Mouse (Mus musculus) c-Kit-negative CD71-positive TER-119-positive erythroid progenitor cells, embryonic 14.5 days (primary cell): ENCODE measurements around the gene Rbms2.
"Not testable (repeated sequence)": the region's sequence is repeated elsewhere in the genome, so short reads cannot be mapped to it uniquely, and the experiment has no call there.

Experiments used
- DNase-seq: peaks from one replicate; pipeline ENCODE4 v3.0.0-alpha.2; 2013; ENCODE audit warnings: low read depth, low spot score

Rbms2 gene

DNA sequence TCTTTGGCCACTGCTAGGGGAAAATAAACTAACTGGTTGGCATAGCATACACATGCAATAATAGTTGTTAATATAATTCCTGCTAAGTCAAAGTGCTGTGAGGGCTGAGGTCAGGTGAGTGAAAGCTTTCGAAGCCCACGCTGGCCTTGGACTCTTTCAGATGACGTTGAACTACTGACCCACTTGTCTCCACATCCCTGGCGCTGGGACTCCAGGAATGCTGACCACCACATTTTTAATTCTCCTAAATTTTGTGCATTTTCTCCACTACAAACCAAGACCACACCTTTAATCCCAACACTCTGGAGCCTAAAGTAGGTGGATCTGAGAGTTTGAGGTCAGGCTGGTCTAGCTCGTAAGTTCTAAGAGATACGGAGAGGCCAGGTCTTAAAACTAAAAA, 13.0 kb upstream of the Rbms2 start:
- DNase-seq = no peak

DNA sequence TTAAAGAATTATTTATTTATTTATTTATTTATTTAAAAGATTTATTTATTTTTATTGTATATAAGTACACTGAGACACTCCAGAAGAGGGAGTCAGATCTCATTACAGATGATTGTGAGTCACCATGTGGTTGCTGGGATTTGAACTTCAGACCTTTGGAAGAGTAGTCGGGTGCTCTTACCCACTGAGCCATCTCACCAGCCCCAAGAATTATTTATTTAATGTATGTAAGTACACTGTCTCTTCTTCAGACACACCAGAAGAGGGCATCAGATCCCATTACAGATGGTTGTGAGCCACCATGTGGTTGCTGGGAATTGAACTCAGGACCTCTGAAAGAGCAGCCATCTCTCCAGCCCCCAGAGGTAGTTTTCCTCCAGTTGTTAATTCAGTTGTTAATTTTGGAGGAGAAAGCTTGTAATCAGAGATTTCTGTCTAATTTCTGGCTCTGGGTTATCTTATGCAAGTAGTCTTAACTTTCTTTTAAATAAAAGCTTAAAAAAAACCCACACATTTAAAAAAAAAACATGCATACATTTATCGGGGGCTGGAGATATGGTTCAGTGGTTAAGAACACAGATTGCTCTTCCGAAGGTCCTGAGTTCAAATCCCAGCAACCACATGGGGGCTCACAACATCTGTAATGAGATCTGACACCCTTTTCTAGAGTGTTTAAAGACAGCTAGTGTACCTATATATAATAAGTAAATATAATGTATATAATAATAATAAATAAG, 12.1 kb upstream of the Rbms2 start:
- DNase-seq = not testable (repeated sequence)

DNA sequence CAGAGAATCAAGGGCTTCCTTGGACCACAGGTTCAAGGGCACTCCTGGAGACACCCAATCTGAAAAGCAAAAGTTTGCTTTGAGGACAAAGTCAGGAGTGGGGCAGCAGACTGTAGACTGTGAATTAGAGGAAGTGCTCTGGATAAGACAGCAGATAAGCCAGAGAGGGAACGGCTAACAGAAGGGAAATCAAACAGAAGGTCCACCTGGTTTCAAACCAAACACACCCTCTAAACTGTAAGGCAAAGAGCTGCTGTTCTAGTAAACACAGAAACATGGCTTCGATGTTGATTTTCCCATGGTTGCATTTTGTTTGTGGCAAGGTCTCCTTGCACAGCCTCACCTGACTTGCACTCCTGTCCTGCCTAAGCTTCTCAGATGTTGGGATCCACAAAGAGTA, 11.4 kb upstream of the Rbms2 start:
- DNase-seq = no peak

DNA sequence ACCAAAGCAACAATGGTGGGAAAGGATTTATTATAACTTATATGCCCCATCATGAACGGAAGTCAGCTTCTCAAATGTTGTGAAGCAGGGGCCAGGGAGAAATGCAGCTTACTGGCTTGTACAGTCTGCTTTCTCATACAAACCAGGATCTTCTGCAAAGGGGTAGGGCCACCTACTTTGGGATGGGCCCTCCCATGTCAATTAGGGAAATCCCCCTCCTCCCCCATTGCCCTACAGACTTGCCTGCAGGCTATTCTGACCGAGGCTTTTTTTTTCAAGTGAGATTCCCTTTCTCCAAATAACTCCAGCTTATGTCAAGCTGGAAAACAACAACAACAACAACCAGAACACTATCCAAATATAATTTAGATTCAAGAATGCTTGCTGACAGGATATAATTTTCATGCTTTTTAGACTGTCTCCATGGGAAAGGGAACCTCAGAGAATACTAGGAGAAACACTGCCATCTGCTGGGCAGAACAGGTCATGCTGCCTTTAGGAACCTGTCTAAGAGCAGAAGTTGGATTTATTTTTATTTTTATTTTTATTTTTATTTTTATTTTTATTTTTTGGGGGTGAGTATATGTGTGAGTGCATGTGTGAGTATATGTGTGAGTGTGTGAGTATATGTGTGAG, 8.3 kb upstream of the Rbms2 start:
- peak; percentile 77 for DNase-seq

DNA sequence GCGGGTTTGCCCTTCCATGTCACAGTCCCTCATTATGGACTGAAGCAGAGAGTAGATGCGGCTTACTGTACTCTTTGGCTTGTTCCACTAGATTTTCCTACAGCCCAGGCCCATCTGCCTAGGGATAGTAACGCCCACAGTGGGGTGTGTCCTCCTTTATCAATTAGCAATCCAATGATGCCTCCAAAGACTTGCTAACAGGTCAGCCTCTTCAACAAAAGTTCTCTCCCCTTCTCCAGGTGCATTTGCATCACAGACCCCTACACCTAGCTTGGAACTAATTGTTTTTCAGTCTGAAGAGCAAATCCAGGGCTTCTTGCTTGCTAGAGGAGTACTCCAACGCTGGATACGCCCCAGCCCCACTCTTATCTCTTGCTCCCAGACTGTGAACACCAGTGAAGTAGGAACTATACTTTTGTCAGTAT, 7.1 kb upstream of the Rbms2 start:
- peak; percentile 72 for DNase-seq

DNA sequence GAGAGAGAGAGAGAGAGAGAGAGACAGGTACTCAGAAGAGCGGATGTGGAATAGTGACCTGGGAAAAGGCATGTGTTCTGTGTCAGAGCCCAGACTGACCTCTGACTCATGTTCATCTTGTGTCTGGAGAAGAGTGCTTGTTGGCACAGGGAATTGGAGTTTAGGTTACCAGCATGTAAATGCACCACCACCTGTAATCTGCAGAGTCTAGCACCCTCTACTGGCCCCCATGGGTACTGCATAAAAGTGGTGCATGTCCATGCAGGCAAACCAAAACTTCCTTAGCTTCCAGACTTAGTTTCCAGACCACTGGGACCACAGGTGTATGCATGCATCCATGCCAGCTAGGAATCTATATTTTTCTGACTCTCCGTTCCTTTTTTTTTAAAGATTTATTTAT, 5.9 kb upstream of the Rbms2 start:
- DNase-seq = peak; percentile 90

DNA sequence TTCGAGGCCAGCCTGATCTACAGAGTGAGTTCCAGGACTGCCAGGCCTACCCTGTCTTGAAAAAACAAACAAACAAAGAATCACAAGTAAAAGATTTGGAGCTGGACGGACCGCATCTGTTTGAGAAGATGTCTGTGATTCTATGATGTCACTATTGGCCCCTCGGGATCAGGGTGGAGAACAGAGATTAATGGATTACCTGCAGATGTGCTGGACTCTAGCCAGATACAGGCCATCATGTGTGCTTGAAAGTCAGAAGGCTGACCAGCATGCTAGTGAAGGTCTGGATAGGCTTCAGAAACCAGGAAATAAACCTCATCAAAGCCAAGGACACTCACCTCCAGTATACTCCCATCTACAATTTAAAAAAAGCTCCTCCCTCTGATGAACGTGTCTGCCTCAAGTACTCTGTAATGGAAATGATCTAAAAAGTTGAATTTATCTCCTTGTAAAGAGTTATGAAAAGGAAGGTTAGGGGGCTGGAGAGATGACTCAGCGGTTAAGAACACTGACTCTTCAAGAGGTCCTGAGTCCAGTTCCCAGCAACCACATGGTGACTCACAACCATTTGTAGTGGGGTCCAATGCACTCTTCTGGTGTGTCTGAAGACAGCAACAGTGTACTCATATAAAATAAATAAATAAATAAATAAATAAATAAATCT, 5.3 kb upstream of the Rbms2 start:
- DNase-seq = no peak

DNA sequence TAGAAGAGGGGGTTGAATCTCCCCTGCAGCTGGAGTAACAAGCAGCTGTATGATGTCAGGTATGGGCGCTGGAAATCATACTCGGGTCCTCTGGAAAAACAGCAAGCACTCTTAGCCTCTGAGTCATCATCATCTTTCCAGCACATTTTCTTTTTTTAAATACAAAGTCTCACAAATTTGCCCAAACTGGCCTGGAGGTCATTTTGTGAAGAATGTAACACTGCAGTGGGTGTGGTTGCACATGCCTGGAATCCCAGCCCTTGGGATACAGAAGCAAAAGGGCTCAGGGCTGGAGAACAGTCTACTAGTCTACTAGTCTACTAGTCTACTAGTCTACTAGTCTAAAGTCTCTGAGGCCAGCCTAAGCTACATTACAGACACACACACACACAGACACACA, 4.2 kb upstream of the Rbms2 start:
- DNase-seq = no peak

DNA sequence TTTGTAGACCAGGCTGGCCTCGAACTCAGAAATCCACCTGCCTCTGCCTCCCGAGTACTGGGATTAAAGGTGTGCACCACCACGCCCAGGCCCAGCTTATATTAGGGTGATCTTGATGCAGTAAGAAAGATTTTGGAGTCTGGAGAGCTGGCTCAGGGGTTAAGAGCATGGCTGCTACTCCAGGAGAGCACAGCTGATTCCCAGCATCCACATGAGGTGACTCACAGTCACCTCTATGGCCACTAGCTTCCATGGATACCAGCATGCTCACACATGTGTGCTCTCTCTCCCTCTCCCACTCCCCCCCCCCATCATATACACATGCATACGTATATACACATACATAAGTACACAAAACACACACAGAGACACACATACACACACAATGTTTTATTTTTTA, 2.8 kb downstream of the Rbms2 start:
- no peak for DNase-seq

DNA sequence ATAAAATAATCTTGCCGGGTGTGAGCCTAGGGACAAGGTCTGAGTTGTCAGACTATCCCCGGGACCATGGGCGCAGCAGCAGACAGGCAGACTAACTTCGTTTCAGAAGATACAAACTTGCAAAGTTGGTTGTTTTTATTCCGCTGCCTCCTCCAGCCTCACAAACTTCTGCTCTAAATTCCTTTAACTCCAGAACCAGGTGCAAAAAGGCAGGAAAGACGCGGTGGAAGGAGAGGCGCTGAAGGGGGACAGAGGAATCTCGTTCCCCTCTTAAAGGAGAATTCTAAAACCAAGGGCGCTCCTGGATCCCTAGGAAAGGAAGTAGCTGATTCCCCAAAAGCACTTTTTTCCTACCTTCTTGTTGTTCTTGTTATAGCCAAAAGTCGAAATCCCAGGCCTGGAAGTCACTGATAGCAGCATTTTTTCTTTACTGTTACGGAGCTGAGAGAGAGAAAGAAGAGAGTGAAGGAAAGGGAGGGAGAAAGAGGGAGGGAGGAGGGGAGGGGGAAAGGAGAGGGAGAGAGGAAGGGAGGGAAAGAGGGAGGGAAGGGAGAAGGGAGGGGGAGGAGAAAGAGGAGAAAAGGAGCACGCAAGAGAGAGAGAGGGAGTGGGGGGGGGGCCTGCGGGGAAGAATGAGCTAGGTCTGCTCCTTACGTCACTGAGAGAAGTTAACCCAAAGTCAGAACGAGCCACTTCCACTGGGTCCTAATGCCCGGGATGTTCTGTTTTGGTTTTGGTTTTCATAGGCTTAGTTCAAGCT, 3.9 kb downstream of the Rbms2 start:
- DNase-seq = no peak

DNA sequence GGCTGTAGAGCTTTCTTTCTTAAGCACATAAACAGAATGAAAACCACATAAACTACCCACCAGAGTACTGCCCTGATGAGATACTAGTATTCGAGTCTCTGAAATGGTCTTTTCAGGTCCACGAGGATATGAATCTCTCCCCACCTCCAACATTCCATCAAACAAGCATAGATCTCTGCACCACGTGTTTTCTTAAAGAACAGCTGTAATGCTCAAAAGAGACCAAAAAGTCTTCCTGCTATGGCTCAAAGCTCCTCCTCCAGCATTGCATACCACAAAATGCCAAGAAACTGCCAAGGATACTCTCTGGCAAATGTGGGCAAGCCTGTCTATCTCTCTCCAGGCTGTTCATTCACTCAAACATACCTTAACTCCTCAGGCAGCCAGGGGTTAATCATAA, 4.8 kb downstream of the Rbms2 start:
- DNase-seq = no peak

DNA sequence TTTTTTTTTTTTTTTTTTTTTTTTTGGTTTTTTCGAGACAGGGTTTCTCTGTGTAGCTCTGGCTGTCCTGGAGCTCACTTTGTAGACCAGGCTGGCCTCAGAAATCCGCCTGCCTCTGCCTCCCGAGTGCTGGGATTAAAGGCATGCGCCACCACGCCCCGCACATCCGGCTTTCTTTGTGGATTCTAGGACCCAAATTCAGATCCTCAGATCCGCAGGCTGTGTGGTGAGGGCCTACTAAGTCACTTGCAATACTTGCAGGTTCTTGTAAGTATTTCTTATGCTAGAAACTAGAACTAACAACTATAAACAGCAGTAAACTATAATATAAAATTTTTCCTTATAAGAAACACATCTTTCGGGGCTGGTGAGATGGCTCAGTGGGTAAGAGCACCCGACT, 8.7 kb downstream of the Rbms2 start:
- DNase-seq = not testable (repeated sequence)

DNA sequence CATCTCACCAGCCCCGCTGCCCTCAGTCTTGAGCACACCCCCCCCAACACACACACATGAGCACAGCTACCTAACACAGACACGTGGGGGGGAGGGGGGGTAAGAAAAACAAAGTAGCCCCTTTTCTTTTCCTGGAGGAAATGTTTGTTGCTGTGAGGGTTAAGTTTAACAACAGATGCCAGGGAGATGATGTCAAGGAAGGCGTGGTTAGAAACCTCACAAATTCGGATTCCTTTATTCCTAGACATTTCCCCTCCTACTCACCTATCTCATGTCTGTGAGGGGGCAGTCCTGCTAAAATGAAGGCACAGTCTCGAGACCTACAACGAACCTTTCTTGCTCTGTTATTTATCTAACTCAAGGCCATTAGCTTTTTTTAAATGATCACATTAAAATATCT, 13.0 kb downstream of the Rbms2 start:
- DNase-seq = no peak

DNA sequence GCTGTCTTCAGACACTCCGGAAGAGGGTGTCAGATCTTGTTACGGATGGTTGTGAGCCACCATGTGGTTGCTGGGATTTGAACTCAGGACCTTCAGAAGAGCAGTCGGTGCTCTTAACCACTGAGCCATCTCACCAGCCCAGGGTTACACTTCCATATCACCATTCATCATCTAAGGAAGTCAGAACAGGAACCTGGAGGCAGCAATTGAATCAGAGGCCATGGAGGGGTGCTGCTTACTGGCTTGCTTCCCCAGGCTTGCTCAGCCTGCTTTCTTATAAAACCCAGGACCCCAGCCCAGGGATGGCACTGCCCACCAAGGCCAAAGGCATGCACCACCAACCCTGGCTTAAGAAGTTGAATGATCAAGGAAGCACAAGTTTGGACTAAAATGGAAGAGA, 14.4 kb downstream of the Rbms2 start:
- not testable (repeated sequence) for DNase-seq

DNA sequence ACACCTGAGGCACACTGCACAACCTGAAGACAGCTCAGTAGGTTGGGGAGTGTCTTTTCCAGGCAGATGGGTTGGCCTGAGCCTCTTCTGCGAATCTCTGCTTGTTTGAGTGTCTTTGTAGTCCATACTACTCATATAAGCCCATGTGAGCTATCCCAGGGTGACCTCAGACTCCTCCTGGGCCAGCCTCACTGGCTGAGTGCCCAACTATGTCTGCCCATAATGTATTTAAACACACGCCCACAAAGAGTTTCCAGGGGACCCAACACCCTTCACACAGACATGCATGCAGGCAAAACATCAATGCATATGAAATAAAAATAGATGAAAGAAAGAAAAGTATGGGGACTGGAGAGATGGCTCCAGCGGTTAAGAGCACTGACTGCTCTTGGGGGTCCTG, 26.1 kb downstream of the Rbms2 start:
- no peak for DNase-seq

DNA sequence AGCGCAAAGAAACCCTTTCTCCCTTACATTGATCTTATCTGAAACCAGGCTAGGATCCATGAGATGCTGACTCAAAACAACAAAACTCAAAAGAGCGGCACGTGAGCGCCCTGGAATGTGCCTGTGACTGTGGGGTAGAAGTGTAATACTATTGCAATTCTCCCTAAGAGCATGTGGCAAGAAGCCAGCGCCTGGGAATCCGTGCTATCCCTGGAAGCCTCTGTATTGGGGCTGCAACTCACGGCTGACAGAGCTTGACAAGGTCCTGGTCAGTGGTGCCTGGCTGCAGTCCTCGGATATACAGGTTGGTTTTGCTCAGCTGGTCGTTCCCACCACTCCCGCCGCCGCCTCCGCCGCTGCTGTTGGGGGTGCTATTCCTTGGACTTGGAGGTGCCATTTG, 29.2 kb downstream of the Rbms2 start:
- no peak for DNase-seq

DNA sequence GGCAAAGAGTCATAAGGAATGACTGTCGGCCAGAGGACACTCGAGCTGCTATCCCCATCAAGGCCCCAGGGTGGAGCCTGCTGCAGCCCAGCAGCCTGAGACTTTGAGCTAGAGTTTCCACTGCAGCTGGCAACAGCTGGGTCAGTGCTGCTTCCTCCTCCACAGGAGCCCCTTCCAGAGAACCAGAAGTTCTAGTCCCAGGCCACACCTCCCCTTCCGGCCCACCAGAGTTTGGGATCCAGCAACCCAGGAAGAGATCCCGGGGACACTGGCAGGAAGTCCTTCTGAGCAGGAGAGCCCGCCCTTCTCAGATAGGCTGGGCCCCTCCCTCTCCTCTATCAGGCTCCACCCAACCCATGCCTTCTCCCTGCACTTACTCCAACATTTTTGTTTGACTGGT, 30.5 kb downstream of the Rbms2 start:
- peak; percentile 65 for DNase-seq

DNA sequence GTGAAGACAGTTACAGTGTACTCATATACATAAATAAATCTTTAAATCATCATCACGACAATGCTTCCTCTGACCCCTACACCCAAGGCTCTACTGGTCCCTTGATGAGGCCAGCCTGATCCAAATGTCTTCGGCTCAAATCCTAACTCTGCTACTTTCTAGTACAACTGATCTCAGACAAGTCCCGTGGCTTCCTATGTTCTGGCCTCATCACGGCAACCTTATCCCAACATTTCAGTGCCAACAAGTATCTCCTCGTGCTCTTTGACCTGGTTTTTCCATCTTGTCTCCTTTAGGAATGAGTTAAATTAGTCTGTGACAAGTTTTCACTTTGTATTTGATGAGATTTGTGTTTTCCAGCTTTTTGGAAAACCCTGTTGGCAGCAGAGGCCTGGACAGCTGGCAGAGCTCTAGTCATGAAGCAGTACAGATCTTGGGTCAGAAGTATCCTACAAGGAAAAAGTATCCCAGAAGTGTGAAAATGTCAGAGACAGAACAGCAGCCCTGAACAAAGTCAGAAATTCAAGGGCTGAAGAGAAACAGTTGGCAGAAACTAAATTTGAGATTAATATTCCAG, 31.2 kb downstream of the Rbms2 start:
- DNase-seq = no peak

DNA sequence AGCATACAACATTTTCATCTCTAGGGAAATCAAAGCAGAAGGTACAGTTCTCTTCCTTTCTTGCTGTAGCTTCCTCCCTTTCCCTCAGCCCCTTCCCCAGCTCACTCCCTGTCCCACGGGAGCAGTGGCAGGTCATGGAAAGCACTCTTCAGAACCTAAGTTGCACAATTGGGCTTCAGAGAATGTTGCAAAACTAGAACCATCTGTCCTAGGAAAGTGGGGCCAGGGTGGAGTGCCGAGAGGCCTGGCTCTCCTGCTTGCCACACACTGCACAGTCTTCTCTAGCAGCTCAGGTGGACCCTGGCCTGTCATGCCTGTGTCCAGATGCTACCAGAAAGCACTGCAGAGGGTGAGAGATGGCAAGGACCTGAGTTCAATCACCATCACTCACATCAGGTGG, 35.1 kb downstream of the Rbms2 start:
- DNase-seq = no peak

DNA sequence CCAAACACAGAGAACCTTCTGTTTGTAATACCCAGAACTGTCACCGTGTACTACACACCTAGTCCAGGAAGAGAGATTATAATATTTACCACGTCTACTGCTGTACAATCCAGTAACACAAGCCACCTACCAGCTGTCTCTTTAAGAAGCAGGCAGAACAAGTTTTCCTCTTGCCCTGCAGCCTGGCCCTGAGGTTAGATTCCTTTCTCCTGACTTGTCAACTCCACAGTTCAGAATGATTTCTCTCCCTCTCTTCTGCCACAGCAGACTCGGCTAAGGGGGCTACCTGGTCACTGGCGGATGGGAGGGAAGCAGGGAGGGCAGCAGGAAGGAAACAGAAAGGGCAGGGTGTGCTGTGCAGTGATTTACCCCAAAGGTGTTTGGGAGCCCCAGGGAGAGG, 36.4 kb downstream of the Rbms2 start:
- DNase-seq = no peak

DNA sequence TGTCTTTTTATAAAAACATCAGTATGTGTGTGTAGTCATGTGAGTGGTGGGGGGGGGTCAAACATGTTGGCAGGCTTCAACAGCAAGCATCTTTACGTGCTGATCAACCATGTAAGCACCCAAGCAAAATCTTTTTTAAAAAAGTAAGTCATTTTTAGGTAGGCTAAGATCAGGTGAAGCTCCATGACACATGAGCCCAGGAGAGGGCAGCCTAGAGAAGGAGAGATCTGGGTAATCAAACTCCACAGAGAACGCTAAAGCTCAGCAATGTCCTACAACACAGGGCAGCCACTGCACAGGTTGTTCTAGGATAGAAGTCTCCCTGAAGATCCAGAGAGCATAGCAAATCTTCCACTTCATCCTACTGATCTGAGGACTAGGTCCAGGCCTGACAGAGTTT, 37.9 kb downstream of the Rbms2 start:
- DNase-seq = no peak
